Mouse (Mus musculus): ENCODE results near the gene Ywhag. TPM values are rescaled to one million over a fixed set of nuclear protein-coding genes. Genes with fewer than 3 reads are reported as not detected.

Ywhag gene
- polyA plus RNA-seq, 1 experiment from 2014 or later: 410 TPM

DNA sequence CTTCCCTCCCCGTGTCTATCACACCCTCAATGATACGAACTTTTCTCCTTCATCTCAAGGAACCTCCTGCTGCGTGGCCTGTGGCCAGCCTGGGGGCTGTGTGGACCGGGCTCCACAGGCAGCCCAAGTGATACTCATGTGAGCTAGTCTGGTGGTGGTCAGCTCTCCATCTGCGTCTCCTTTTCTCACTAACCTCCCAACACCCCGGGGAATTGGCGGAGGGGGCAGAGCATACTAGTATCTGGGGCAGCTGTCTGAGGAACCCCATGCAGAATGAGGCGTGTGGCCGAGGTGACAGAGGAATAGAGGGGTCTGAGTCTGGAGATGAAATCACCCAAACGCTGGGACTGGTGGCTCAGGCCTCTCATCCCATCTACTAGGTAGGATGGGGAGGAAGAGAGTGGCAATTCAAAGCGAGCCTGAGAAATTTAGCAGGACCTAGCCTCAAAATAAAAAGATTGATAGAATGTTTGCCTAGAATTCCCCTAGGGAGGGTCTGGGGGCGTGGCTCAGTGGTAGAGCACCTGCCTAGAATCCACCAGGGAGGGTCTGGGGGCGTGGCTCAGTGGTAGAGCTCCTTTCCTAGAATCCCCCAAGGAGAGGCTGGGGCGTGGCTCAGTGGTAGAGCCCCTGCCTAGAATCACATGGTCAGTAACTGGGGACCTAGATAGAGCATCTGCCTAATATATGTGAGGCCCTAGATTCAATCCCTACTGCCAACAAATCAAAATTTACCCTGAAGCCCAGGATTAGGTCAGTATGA is 64.6 kb downstream of the Ywhag start:
- Histone ChIP-seq H3K9me3 (no peaks in the 10 kb centered on the region), H3K9ac (no peak overlapping the region), H3K36me3 (replicated peaks) (no peaks in the 10 kb centered on the region), H3K4me2 (no peak overlapping the region), H3K27me3 (peaks cover 90% of the 10 kb centered on the region), H3K4me3 (replicated peaks) (no peak overlapping the region), H3K4me1 (peaks cover 24% of the 10 kb centered on the region), H3K27ac (no peak overlapping the region)
- no peak for ATAC-seq (ENCODE audit: low FRiP score)
- WGBS: 63% methylated on average over 14 of the region's 14 CpGs

DNA sequence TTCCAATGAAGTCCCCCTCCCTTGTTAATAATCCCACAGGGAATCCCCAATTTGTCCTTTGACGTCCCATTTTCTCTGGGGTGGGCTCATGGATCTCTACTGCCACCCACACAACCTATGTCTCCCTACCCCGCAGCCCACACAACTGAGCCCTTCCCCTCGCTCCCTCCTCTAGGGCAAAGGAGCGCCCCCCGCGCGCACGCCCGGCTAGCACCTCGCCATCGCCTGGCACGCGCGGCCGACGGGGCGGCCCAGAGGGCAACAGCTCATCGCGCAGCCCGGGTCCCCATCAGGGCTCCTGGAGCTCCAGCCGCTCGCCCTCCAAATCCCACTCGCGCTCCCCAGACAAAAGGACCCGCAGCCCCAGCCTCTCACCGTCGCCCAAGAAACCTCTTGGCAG is 65.8 kb downstream of the Ywhag start:
- Histone ChIP-seq H3K27me3 (peaks cover 93% of the 10 kb centered on the region), H3K27ac (no peak overlapping the region), H3K4me2 (peak overlapping the region; percentile 92), H3K4me1 (peaks cover 24% of the 10 kb centered on the region), H3K36me3 (replicated peaks) (no peaks in the 10 kb centered on the region), H3K4me3 (replicated peaks) (peak overlapping the region; percentile 48), H3K9me3 (no peaks in the 10 kb centered on the region), H3K9ac (no peak overlapping the region)
- WGBS: 1% methylated on average over 27 of the region's 27 CpGs
- 0 out of 2 replicates have a peak, but pooled peaks have one; percentile 30 for ATAC-seq (ENCODE audit: low FRiP score)

DNA sequence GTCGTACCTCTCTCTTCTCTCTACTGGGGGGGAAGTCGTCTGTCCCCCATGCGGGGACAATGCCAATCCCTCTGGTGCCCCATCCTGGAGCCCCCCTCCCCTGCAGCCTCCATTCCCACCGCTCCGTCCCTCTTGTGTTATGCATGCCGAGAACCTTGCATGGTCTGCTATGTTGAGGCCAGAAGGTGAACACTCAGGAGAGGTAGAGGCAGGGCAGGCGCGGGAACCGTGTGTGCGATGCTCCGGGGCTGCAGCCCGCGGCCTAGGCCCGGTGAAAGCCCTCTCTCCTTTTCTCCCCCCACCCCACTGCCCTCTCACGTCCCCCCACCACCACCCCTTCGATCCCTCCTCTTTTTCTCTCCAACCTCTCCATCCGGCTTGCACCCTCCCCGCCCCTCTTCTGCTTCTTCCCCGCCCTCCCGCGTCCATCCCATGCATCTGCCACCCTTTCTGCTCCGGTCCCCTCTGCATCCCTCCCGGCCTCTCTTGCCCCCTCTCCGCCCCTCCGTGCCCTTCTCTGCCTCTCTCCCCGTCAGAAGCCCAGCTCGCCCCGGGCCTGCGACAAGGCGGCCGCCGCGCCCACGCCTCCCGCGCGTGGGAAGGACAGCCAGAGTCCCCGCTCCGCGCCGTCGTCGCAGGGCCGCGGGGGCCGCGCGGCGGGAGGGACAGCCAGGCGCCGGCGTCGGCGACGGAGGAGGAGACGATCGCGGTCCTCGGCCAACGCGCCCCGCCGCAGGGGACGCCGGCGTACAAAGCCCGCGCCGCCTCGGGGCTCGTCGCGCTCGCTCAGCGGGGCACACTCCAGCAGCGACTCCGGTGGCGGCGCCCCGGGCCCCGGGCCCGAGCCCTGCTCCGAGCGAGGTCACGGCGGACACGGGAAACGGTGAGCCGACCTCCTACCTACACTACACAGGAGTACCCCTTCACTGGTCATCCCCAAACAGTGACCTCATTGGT is 66.5 kb downstream of the Ywhag start:
- Histone ChIP-seq H3K4me3 (replicated peaks) (peak overlapping the region; percentile 48), H3K9ac (peak overlapping the region; percentile 70), H3K36me3 (replicated peaks) (no peaks in the 10 kb centered on the region), H3K4me2 (peak overlapping the region; percentile 92), H3K27me3 (peaks cover 92% of the 10 kb centered on the region), H3K9me3 (no peaks in the 10 kb centered on the region), H3K4me1 (peaks cover 20% of the 10 kb centered on the region), H3K27ac (no peak overlapping the region)
- ATAC-seq (ENCODE audit: low FRiP score): peak; percentile 52
- under 1% methylated on average over 83 of the region's 89 CpGs for WGBS

DNA sequence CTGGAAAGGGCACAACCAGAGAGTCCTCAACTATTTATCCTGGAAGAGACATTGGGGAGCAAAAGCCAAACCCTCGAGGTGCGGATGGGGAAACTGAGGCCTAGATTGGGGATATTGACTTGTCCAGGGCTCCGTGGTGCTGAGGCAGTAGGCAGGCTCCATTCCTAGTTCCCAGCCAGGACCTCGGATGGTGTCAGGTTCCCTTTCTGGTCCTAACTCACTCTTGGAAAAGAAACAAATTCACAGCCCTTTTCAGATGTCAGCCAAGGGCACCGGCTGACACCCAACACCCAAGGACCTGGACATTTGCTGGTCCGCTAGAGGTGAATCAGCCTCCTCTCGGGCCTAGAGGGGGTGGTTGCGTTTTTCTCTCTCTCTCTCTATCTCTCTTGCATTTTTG is 67.8 kb downstream of the Ywhag start:
- no peak overlapping the region for H3K9ac ChIP-seq

More for the DNA sequence above, 67.8 kb downstream of the Ywhag start:
- Histone ChIP-seq H3K36me3 (replicated peaks) (no peaks in the 10 kb centered on the region), H3K9me3 (no peaks in the 10 kb centered on the region), H3K27ac (no peak overlapping the region), H3K4me3 (replicated peaks) (no peak overlapping the region), H3K4me2 (no peak overlapping the region), H3K4me1 (peaks cover 18% of the 10 kb centered on the region), H3K27me3 (peaks cover 94% of the 10 kb centered on the region)
- 37% methylated on average over 8 of the region's 8 CpGs for WGBS
- ATAC-seq (ENCODE audit: low FRiP score): no peak

Other genes starting within 250 kb of the Ywhag start
- gene Tmem120a, start 190.2 kb downstream of the Ywhag start, polyA plus RNA-seq (2016; fragmentation: Nextera tagmentation; extraction: Ambion mirVana): 47.1 and 54.2 TPM in 2 replicates
- gene Styxl1, start 156.2 kb downstream of the Ywhag start, polyA plus RNA-seq (2016; fragmentation: Nextera tagmentation; extraction: Ambion mirVana): 0.29 TPM in 1 of 2 replicates, not detected in the other
- gene Mdh2, start 156.1 kb downstream of the Ywhag start, polyA plus RNA-seq (2016; fragmentation: Nextera tagmentation; extraction: Ambion mirVana): 520 and 524 TPM in 2 replicates
- 30.3 and 37.6 TPM in 2 replicates for gene Srrm3, start 127.7 kb downstream of the Ywhag start, polyA plus RNA-seq (2016; fragmentation: Nextera tagmentation; extraction: Ambion mirVana)
- 7.8 and 10.7 TPM in 2 replicates for gene Hspb1, start 46.7 kb downstream of the Ywhag start, polyA plus RNA-seq (2016; fragmentation: Nextera tagmentation; extraction: Ambion mirVana)
- gene Ssc4d, start 39.9 kb upstream of the Ywhag start, polyA plus RNA-seq (2016; fragmentation: Nextera tagmentation; extraction: Ambion mirVana): 1.1 and 1.7 TPM in 2 replicates
- gene Zp3, start 45.5 kb upstream of the Ywhag start, polyA plus RNA-seq (2016; fragmentation: Nextera tagmentation; extraction: Ambion mirVana): 0.28 TPM in 1 of 2 replicates, not detected in the other
- 29.7 and 32.9 TPM in 2 replicates for gene Dtx2, start 60.2 kb upstream of the Ywhag start, polyA plus RNA-seq (2016; fragmentation: Nextera tagmentation; extraction: Ambion mirVana)
- gene Upk3b, start 103.9 kb upstream of the Ywhag start, polyA plus RNA-seq (2016; fragmentation: Nextera tagmentation; extraction: Ambion mirVana): not detected in 2 replicates
- 0.32 and 0.92 TPM in 2 replicates for gene Upk3bl, start 119.9 kb upstream of the Ywhag start, polyA plus RNA-seq (2016; fragmentation: Nextera tagmentation; extraction: Ambion mirVana)
- gene Rasa4, start 149.3 kb upstream of the Ywhag start, polyA plus RNA-seq (2016; fragmentation: Nextera tagmentation; extraction: Ambion mirVana): 6.2 and 8.0 TPM in 2 replicates
- gene Polr2j, start 182.0 kb upstream of the Ywhag start, polyA plus RNA-seq (2016; fragmentation: Nextera tagmentation; extraction: Ambion mirVana): 246 and 256 TPM in 2 replicates
- gene Lrwd1, start 201.5 kb upstream of the Ywhag start, polyA plus RNA-seq (2016; fragmentation: Nextera tagmentation; extraction: Ambion mirVana): 44.2 and 46.1 TPM in 2 replicates
- gene Alkbh4, start 201.5 kb upstream of the Ywhag start, polyA plus RNA-seq (2016; fragmentation: Nextera tagmentation; extraction: Ambion mirVana): 20.6 and 21.9 TPM in 2 replicates
- 14.7 TPM in 2 replicates for gene Orai2, start 236.1 kb upstream of the Ywhag start, polyA plus RNA-seq (2016; fragmentation: Nextera tagmentation; extraction: Ambion mirVana)

Measured in forebrain, embryonic 12.5 days (tissue).